Mouse (Mus musculus) frontal cortex, adult 2 months (tissue): ENCODE results near the gene Fbxl21. TPM values are rescaled to one million over a fixed set of nuclear protein-coding genes. Genes with fewer than 3 reads are reported as not detected.

Experiments used
- DNase-seq, 2 experiments: peaks; one replicate each; pipeline ENCODE4 v3.0.0; 2022; ENCODE audit warnings: low spot score in 1 of 2; ENCODE audit errors: extremely low spot score in 1 of 2
- polyA plus RNA-seq: library from polyadenylated mRNA; depleted of rRNA; stranded (reverse); fragments of >200 nt; gene quantifications from 2 replicates; pipeline ENCODE4 v1.2.3, GENCODE M21; 2012; rRNA removed

The Fbxl21 gene
- 4.6 and 5.8 TPM in 2 replicates for polyA plus RNA-seq

DNA sequence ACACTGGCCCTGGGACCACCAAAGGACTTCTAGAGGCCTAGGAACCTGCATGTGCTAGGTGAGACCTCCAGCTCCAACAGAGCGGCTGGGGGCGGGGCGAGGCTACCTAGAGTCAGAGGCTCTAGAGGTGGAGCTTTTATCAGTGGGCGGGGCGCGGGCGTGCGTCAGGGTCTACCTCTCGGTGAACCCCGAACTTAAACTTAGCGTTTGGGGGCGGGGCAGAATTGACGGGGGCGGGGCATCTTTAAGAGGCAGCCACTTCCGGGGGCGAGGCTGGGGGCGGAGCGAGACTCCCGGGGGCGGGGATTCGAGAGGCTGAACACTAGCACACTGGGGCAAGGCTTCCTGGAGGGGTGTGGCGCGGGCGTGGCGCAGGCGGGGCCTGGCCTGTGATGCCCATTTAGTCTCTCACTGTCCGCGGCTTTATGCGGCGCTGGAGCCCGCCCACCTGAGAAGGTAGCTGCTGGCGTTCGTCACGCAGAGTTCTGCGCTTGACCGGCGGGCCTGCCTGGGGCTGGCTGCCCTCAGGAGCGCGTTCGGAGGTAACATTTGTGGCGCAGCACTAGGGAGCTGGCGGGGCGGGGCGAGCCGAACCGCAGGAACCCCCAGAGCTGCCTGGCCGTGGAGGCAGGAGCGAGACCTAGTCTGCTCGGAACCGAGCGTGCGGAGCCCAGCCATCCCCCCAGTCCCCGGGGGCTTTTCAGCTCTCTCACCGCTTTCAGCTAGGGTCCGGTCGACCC, at the start of gene Fbxl21:
Gene Fbxl21, plus strand, starts transcription at position 392 of the 740 bp plus-strand sequence.
- DNase-seq = peak; percentile 90 to 92

DNA sequence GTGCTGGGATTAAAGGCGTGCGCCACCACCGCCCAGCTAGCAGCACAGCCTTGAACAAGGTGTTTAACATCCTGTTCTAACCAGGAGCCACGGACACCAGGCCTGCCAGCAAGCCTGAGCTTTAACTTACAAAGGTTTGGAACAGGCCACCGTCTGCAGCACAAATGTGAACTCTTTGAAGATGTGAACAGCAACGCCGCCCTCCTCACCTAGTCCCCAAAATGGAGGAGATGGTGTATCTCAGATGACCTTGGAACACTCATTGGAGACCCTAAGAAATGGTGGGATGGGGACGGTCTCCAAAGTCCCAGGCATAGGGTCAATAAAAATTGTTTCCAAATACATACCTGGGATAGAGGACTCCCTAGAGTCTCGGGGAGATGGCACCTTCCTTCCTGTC, 49.6 kb upstream of the Fbxl21 start:
- DNase-seq = no peak

DNA sequence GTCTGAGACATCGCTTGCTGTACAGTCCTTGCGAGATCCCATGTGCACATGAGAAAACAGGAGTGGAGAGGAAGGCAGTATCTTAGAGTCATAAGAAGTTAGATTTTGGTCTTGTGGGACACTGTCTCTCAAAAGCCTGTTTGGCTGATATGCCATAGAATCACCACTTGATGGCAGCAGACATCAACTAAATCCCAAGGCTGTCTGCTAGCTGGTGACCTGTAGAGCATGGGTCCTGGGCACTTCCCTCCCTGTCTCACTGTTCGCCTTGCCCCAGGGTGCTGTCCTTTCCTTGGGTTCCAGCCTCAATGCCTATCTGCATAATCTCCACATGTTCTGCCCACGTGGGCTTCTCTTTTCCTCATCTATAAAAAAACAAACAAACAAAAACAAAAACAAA, 46.9 kb upstream of the Fbxl21 start:
- peak in 1 of 2 experiments; percentile 73 for DNase-seq

DNA sequence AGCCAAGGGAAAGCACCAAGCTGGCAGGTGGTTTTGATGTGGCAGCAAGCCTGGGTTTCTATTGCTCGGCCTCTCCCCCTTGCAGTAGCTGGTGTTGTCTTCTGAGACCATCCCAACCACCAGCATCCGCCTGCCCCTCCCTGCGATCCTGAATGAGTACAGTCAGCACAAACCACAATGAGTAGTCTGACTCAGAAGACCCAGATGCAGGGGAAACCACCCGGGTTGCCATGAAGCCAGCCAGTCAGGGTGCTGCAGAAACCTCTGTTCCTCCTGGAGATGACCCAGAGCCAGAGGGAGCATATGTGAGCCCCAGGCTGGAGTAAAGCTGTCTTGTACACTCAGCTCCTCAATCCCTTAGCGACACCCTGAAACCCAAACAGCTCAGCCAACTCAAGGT, 45.5 kb upstream of the Fbxl21 start:
- DNase-seq = no peak

DNA sequence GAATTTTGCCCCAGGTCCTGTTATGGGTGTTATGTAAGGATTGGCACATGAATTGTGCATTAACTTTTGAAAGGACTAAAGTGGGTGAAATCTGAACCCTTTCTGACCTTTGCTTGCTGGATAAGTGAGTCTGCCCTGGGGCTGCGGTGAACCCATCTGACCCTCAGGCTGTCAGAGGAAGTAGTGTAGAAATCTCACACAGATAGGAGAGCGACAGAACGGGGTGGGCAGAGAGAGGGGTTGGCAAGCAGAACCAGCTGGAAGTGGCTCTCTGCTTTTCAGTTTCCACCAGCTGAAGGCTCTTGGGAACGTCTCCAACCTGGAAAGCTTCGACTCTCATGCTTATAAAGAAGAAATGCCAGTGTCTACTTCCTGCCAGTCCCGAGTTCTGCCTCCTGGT, 45.0 kb upstream of the Fbxl21 start:
- peak; percentile 14 to 64 for DNase-seq

DNA sequence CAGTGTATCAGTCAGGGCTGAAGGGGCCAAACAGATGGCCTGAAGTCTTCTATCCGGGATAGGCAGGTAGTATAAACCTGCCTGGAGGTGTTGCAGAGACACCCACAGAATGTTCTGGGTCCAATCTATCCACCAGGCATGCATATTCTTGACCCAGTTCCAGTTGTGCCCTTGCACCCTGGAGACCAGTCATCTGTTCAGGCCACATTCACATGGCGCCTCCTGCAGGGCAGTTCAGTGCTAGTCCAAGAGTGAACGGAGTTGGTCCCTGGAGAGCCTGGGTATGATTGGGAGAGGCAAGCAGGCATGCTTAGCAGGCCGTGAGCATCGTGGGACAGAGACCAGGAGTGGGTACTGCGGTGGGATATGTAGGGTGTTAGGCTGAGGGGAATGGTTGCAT, 44.2 kb upstream of the Fbxl21 start:
- DNase-seq = no peak

DNA sequence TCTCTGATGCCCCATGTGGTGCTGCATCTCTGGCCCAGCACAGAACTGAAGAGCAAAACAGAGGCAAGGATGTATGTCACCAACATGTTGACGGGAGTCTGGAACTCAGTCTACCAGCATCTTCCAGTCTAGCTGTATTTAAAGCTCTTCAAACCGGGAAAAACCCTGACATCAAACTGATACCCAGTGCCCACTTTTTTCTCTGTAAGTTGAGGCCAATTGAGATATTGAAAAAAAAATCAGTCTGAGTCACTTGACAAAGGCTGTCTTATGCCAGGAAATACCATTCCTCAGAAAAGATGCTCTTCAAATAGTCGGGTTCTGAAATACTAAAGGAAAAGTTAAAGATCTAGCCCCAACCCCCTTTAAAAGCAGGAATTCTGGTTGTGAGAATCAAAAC, 40.1 kb upstream of the Fbxl21 start, which contains the start of gene Il9:
Gene Il9, minus strand, starts transcription at position 101 of the 400 bp plus-strand sequence.
- DNase-seq = no peak

DNA sequence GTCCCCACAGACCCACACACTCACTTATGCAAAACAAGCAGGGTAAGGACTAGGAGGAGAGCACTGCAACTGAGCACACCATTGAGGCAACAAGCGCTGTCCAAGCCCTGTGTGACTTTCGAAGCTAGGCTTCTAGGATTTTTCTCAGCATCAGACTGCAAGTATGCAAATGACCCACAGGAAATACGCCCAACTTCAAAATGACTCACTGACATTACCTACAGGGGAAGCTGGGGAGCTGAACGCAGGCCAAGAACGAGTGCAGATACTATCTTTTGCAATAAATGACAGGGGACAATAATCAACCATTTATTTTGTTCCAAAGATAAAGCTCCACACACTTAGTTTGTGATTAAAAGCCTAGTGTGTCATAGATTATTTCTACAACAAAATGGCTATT, 34.3 kb upstream of the Fbxl21 start:
- peak in 1 of 2 experiments; percentile 16 for DNase-seq

DNA sequence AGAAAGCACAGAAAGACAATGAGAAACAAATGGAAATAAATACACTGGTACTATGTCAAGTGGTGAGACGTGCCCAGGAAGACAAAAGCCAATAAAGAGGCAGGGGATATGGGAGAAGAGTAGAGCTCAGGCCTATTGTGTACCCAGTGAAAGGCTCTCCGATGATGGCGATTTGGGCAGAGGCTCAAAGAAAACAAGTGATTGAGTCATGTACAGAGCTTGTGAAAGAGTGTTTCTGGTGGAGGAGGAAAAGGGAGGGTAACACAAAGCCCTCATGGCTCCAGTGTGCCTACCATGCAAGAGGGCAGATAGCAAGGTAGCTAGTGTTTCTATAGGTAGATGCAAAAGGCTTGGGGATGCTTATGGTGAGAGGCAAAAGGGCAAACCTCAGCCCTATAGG, 27.8 kb upstream of the Fbxl21 start:
- no peak for DNase-seq

DNA sequence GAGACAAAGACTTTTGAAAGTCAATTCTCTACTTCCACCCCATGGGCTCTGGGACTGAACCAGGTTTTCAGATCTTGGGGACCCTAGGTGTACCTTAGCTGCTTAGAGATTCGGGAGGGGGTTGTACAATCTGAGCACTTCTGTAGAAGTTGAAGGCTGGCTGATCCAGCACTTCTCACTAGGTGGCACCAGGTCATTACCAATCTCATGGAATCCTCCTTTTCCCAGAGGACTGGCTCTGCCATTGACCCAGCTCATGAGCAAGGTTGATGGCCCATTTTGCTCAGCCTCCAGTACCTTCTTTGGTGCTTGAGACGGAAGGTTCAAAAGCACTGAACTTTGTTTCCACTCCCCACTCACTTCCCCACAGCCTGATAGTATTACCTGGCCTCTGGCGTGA, 22.1 kb upstream of the Fbxl21 start:
- peak in 1 of 2 experiments; percentile 11 for DNase-seq

DNA sequence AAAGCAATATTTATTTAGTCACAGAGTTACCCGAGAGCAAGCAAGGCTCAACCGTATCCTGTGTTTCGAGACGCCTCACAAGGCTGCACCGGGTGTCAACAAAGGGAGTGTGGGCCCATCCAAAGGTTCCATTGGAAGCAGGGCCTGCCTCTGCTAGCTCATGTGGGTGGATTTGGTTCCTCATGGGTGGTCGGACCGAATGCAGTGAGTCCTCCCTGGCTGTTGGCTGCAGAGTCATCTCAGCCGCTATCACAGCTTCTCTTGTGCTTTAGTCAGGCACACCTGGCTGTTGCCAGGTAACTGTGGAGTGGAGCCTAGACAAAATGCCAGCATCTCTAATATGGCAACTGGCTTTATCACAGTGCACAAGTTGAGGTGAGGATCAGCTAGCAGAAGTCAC, 21.6 kb upstream of the Fbxl21 start:
- DNase-seq = no peak

DNA sequence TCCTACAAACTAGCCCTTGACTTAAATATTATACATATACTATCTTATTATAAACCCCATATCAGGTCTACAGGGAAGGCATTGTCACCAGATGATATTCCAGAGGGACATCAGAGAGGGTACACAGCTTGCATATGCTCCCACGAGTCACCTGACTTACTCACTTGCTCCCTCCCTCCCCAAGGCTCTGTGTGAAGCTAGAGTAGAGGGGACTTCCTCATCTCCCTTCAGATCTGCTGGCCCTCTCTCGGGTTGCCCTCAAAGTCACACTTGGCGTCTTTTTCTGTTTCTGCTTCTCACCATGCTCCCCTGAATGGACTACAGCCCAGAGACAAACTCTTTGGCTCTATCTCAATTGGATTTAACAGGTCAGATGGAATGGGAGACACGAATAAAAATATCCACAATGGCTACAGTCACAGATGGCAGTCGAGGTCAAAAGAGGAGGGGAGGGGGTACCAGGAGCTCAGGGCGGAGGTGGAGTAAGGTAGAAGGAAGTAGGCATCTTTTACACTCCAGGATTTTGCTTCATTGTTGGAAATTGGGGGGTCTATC, 20.3 kb upstream of the Fbxl21 start:
- no peak for DNase-seq

DNA sequence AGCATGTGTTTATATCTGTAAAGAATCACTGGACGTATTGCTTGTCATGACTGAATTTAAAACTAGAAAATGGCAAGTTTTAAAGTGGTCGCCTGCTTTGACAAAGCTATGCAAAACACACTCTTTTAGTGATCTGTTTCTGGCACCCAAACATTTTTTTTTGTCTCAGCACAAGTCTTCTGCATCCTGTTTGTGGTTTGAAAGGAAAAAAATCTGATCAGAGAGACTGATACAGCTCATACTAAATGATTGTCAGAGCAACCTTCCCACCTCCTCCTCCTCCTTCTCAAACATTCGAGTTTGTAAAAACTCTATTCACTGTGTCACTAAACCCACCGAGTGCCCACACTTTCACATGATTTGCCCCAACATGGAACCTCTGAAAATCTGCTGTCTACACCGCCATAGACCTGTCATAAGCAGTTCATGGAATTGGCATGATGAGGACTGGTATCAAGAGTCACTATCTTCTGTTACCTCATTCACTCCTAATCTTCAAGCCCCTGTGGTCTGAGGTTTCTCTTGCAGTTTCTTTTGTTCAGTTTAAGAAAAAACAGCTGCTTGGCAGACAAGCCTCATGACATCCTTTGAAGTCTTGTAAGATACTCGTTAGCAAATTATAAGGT, 15.3 kb upstream of the Fbxl21 start:
- no peak for DNase-seq

DNA sequence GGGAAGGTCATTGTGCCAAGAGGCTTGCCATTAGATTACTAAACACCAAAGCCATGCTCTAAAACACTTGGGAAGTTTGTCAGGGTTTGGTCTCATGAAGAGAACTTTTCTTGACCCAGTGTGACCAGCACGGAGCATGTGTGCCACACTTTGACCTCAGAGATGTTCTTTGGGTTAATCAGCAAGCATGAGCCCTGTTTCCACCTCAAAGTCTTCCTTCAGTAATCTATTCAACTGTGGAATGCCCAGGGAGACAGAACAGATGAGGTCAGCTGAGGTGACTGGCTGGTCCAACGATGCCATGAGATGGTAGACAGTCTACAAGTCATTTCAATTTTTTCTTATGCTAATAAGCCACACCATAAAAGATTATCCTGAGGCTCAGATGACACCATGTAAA, 12.5 kb upstream of the Fbxl21 start:
- DNase-seq = no peak

DNA sequence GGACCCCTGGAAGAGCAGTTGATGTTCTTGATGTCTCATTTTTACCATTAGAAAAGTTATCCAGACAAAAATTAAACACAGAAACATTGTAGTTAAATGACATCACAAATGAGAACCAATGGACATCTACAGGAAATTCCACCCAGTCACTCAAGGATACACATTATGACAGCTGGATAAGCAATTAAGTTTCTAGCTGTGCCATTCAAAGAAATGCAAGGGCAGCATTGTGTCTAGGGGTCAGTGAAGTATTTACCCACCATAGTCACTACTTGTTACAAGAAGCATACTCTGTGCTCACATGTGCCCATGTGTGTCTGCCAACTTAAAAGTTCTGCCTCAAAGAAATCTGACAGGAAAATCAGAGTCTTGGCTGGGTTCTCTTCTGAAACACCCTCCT, 8.7 kb upstream of the Fbxl21 start:
- no peak for DNase-seq

DNA sequence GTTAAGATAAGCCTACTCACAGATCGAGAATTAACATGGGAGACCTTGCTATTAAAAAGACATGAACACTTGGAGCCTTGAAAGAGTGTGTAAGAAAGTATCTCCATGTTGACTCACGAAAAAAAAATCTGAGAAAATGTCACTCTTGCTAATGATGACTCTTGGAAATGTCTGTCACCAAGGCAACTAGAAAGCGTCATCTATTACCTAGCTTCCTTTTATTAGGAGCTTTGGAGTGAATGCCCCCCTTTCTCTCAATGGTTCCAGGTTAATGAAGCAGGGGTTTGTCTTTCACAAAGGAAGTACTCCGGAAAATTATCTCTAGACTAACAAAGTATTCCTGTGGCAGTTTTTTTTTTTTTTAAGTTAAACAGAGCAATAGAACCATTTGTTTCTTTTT, 6.0 kb upstream of the Fbxl21 start:
- no peak for DNase-seq

DNA sequence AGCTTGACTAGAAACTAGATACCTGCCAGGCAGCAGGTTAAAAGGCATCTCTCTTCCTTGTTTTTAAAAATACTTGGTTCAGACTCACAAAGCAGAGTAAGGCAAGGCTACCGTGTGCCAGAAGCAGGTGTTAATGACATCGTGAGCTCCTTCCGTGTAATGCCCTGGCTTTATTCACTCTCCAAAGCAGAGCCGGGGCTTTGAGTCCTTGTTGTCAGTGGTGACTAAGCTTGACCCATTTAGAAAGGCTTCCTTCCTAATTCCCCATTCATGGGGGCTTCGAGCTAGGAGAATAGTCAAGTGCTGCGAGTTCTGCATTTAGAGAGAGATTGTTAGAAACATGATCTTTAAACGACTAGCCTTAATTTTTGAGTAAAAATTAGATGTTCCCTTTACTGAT, 5.5 kb upstream of the Fbxl21 start:
- DNase-seq = no peak

DNA sequence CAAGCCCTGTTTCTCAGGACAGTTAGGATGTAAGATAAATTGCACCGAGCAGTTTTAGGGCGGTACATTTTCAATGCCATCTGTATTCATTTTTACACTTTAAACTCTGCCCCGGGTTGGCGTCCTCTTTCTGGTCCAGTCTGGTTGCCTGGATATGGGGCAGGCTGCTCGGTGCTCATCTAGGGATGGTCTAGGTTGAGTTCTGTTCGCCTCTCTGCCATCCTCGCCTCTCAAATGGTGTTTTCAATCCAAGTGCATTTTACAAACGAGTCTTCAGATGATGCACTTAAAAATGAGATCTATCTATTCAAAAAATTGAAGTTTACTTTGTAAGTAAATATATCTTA, 522 bp downstream of the Fbxl21 start:
- peak in 1 of 2 experiments; percentile 5 for DNase-seq

DNA sequence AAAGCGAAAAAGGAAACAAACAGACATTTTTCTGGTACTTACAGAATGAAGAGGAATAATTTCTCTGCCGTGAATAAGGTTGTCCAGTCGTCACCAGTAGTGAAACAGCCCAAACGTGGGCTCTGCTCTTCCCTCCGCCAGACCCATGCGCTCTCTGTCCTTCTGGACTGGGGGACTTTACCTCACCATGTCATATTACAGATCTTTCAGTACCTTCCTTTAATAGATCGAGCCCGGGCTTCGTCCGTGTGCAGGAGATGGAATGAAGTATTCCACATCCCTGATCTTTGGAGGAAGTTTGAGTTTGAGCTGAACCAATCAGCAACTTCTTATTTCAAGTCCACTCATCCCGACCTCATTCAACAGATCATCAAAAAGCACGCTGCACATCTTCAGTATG, 4.6 kb downstream of the Fbxl21 start:
- no peak for DNase-seq

DNA sequence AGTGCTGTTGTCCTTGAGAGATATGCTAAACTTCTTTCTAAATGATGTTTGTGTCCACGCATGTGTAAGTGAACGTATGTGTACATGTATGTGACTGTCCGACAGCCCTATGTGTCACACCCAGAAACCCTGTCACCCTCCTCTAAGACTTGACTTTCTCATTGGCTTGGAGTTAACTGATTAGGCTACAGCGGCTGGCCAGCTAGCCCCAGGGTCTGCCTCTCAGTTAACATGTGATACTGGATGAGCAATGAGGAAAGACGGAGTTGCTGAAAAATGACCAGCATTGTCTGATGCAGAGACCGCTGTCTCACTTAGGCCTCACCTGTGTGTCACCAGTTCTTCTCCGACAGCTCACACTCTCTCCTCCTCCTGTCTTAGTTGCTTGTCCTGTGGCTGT, 5.6 kb downstream of the Fbxl21 start:
- no peak for DNase-seq

DNA sequence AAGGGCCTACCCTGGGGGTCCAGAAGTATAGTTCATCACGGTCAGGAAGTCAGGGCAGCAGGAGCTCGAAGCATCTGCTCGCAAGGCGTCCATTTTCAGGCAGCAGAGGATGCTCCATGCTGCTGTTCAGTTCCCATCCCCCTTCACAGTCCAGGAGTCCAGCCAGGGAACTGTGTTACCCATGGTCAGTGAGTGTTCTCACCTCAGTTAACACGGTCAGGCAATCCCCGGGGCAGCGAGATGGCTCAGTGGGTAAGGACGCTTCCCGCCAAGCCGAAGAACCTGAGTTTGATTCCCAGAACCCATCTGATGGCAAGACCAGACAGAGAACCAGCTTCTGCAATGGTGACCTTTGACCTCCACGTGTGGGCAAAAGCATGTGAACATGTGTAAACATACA, 6.0 kb downstream of the Fbxl21 start:
- no peak for DNase-seq

DNA sequence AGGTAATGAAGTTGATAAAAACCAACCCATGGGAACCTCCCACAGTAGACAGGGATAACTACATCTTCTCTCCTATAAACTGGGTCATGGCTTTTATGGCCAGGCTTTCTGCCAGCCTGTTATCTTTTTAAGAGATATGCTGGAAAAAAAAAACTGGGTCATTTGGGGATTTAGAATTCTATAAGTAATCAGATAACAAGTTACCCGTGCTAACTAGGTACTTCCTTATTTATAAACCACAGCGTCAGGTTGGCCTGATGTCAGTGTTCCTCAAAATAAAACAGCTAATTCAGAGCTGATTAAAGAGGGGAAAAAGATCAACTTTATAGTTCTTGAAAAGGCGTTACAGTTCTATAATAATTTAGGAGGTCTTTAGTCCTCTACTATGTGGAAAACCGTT, 6.8 kb downstream of the Fbxl21 start:
- DNase-seq = no peak
